Mouse (Mus musculus) kidney, adult 2 months (tissue): ENCODE measurements around the gene Cfi. TPM values are rescaled to one million over a fixed set of nuclear protein-coding genes. Genes with fewer than 3 reads are reported as not detected.

Source experiments
- DNase-seq: peaks from one replicate; pipeline ENCODE4 v3.0.0; 2021
- H3K27ac ChIP-seq: fragments of 200-500 bp; 2 replicates; pipeline ENCODE4 v1.5.1; 2012; ENCODE audit warnings: low read depth, low read length, control low read depth, inconsistent platforms; ENCODE audit not compliant: insufficient read depth
- H3K27me3 ChIP-seq: fragments of 200-500 bp; replicated peaks from 2 replicates; pipeline ENCODE4 v1.6.1; 2012; ENCODE audit warnings: mild to moderate bottlenecking, moderate library complexity, low read length, inconsistent platforms; ENCODE audit not compliant: control insufficient read depth, insufficient read depth
- H3K36me3 ChIP-seq: fragments of 200-500 bp; 2 replicates; pipeline ENCODE4 v1.6.1; 2012; ENCODE audit warnings: mild to moderate bottlenecking, moderate library complexity, low read length, inconsistent platforms; ENCODE audit not compliant: control insufficient read depth, insufficient read depth
- H3K4me1 ChIP-seq: fragments of 200-500 bp; 2 replicates; pipeline ENCODE4 v1.6.1; 2011; ENCODE audit warnings: low read length; ENCODE audit not compliant: control insufficient read depth, insufficient read depth
- H3K4me3 ChIP-seq: fragments of 200-500 bp; 2 replicates; pipeline ENCODE4 v1.5.1; 2011; ENCODE audit warnings: mild to moderate bottlenecking, low read depth, low read length, control low read depth; ENCODE audit not compliant: insufficient read depth
- CTCF ChIP-seq: fragments of 200-500 bp; conservative IDR thresholded peaks from 2 replicates; pipeline ENCODE4 v1.5.1; 2011; ENCODE audit warnings: low read depth, mild to moderate bottlenecking, control low read depth, low read length, moderate library complexity, mixed read lengths; ENCODE audit not compliant: insufficient read depth, insufficient read length
- POLR2A ChIP-seq: fragments of 200-500 bp; IDR thresholded peaks from one replicate; pipeline ENCODE4 v1.6.1; 2011; ENCODE audit warnings: low read depth, low read length, control low read depth
- WGBS: fragments of 180-500 bp; shearing (Covaris S2); methylation state at CpG from one replicate; pipeline ENCODE4 v1.1.7; 2018; 5-methylcytosine and 5-hydroxymethylcytosine counted together
- polyA plus RNA-seq: library from polyadenylated mRNA; depleted of rRNA; stranded (reverse); fragments of >200 nt; gene quantifications from 2 replicates; pipeline ENCODE4 v1.2.3, GENCODE M21; 2012; rRNA removed

Cfi gene
- polyA plus RNA-seq, 1 experiment = 10.3 TPM

DNA sequence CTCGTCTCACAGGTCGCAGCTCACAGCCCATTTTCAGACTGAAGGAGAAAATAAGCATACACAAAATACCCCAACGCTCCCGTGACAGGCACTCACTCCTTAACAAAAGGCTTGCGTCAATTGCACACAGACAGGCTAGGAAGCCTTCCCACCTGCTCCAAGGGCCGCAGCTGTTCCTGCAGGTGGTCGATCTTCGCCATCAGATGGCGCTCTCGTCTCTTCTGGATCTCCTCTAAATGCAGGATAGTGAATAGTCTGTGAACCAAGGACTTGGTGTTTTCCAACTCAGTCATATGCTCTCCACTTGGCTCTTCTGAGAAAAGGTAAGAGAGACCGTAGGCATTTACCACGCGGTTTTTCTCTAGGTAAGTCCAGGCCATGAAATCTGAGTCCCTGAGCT lies 82.8 kb downstream of the Cfi start:
- H3K27ac ChIP-seq = no peak overlapping the region
- H3K36me3 ChIP-seq = no peaks in the 10 kb centered on the region
- DNase-seq = peak; percentile 76
- TF ChIP-seq CTCF (peak; percentile 87), POLR2A (no peak)
- H3K4me1 ChIP-seq = no peaks in the 10 kb centered on the region
- H3K27me3 ChIP-seq = no peaks in the 10 kb centered on the region
- no peak overlapping the region for H3K4me3 ChIP-seq
- WGBS = 16% methylated on average over 13 of the region's 13 CpGs

DNA sequence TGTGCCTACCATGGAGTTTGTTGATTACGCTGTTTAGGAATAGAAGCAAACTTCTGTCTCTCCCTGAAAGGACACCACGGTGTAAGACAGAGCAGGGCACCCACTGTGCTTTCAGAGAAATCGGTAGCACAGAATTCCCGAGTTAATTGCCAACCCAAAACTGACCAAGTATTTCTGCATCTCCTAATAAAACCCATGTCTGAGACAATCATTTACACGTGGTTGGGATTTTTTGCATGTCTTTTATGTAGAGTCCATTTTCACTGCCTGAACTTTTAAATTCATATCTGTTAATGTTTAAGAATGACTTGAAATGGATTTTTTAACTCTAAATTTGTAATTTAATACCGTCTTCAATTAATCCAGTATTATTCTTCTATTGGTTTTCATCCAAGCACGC lies 87.9 kb downstream of the Cfi start:
- peak; percentile 63 for DNase-seq
- 59% methylated on average over 7 of the region's 7 CpGs for whole genome bisulfite sequencing
- no peak overlapping the region for H3K27ac ChIP-seq

More for the DNA sequence above, 87.9 kb downstream of the Cfi start:
- Histone ChIP-seq H3K36me3 (no peaks in the 10 kb centered on the region), H3K4me3 (no peak overlapping the region), H3K27me3 (no peaks in the 10 kb centered on the region), H3K4me1 (no peaks in the 10 kb centered on the region)
- TF ChIP-seq POLR2A (no peak), CTCF (no peak)

Other genes starting within 250 kb of the Cfi start
- gene Egf, start 80.6 kb upstream of the Cfi start, polyA plus RNA-seq = 917 and 1,191 TPM in 2 replicates
- gene Lrit3, start 31.9 kb upstream of the Cfi start, polyA plus RNA-seq = 0.16 and 0.33 TPM in 2 replicates
- gene Rrh, start 13.3 kb upstream of the Cfi start, polyA plus RNA-seq = not detected in 2 replicates
- 16.0 and 28.6 TPM in 2 replicates for gene Gar1, start 4.5 kb upstream of the Cfi start, polyA plus RNA-seq
- 46.6 and 55.2 TPM in 2 replicates for gene Pla2g12a, start 42.7 kb downstream of the Cfi start, polyA plus RNA-seq
- 43.1 and 48.8 TPM in 2 replicates for gene Casp6, start 65.5 kb downstream of the Cfi start, polyA plus RNA-seq
- gene Mcub, start 134.3 kb downstream of the Cfi start, polyA plus RNA-seq = 1.7 and 3.1 TPM in 2 replicates
- gene Sec24b, start 225.7 kb downstream of the Cfi start, polyA plus RNA-seq = 38.1 and 38.7 TPM in 2 replicates